Mouse (Mus musculus): ENCODE data around the gene Rps6kb2.

GRCm38 (mm10) chr19:4196548-4196947 is 33.4 kb upstream of the Rps6kb2 start:
- TF ChIP-seq CTCF (IDR thresholded peaks at IDR 0.05; ENCODE audit: low read depth): no peak
- no peak for TF ChIP-seq EP300 (IDR thresholded peaks at IDR 0.05; ENCODE audit: low read depth)
